Mouse (Mus musculus): Measurements from ENCODE around the gene Ifne. TPM values are rescaled to one million over a fixed set of nuclear protein-coding genes. Genes with fewer than 3 reads are reported as not detected.
"Not testable (repeated sequence)": the region's sequence is repeated elsewhere in the genome, so short reads cannot be mapped to it uniquely, and the experiment has no call there.

Ifne gene
- polyA plus RNA-seq, 1 experiment = not detected

DNA sequence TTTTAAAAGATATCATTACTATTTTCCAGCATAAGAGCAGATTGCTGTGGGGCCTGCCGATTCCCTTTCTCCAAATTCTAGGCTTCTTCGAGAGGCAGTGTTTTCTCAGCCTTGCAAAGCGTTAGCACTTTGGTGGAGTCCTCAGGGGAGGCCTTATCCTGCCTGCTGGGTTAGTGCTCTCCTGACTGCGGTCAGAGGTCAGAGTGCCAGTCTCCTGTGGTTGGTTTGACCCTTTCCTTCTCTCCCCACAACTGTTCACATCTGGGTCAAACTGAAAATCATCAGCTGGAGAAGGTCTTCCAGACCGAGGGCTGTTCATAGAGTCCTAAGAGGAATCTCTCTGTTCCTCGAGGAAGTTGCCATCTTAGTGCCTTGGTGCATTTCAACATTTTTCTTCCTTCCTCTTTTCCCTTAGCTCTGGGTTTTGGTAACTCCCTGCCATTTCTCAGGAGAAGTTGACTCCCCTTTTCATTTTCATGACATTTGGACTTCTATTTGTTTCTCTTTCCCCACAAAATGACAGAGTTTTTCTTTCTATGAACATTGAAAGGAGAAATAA is 14.9 kb downstream of the Ifne start:
- no peak for DNase-seq (ENCODE audit: low read depth)
- no peak for TF ChIP-seq CTCF (IDR thresholded peaks at IDR 0.05; ENCODE audit: borderline replicate concordance, extremely low read depth, insufficient read depth, insufficient read length)
- no peak for TF ChIP-seq POLR2A (IDR thresholded peaks at IDR 0.05; ENCODE audit: borderline replicate concordance, extremely low read depth, insufficient read depth, insufficient read length, poor library complexity, severe bottlenecking)

DNA sequence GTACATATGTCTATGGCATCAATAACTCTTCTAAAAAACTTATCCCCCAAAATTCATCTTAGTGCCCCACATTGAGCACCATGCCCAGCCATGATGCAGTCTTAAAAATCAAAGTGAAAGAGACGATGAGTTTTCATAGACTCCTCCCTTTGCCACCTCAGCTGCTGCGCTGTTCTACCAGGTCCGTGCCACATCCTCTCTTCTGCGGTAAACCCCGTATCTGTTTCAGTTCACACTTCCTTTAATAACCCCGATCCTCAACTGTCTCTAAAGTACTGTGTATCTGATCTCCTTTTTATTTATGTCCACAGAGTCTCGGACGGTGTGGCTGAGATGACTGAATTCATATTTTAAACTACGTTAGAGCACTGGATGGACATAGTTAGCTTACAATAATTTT is 15.4 kb downstream of the Ifne start:
- DNase-seq (ENCODE audit: low read depth) = no peak
- TF ChIP-seq CTCF (IDR thresholded peaks at IDR 0.05; ENCODE audit: borderline replicate concordance, extremely low read depth, insufficient read depth, insufficient read length) (no peak), POLR2A (IDR thresholded peaks at IDR 0.05; ENCODE audit: borderline replicate concordance, extremely low read depth, insufficient read depth, insufficient read length, poor library complexity, severe bottlenecking) (no peak)

DNA sequence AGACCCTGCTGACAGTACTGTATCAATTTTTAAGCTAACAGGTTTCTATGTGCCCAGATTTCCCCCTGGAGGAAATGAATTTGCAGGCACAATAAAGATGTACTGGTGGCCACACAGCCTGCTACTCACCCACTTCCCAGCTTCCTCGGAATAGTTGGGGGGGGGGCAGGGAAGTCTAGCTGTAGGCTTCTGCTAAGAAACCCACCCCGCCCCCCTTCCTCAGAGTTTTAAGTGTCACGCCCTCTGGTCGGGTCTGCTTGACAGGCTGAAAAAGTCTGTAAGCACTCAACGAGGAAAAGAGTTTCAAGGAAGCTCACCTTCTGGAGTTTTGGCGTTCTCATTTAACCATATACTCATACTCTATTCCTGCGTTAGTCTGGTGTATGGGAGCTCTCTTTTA is 16.7 kb downstream of the Ifne start:
- no peak for TF ChIP-seq CTCF (IDR thresholded peaks at IDR 0.05; ENCODE audit: borderline replicate concordance, extremely low read depth, insufficient read depth, insufficient read length)
- TF ChIP-seq POLR2A (IDR thresholded peaks at IDR 0.05; ENCODE audit: borderline replicate concordance, extremely low read depth, insufficient read depth, insufficient read length, poor library complexity, severe bottlenecking) = no peak
- DNase-seq (ENCODE audit: low read depth) = no peak

DNA sequence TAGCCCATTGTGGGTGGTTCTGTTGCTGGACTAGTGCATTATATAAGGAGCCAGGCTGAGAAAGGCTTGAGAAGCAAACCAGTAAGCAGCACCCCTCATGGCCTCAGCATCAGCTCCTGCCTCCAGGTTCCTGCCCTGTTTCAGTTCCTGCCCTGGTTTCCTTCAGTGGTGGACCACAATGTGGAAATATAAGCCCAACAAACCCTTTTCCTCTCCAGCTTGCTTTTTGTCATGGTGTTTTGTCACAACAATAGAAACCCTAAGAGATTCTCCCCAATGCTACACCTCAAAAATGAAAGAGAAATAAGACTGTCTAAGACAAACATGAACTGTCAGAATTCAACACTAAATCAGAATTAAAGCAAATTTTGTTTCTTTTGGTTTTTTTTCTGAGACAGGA is 20.8 kb downstream of the Ifne start:
- TF ChIP-seq CTCF (IDR thresholded peaks at IDR 0.05; ENCODE audit: borderline replicate concordance, extremely low read depth, insufficient read depth, insufficient read length) (no peak), POLR2A (IDR thresholded peaks at IDR 0.05; ENCODE audit: borderline replicate concordance, extremely low read depth, insufficient read depth, insufficient read length, poor library complexity, severe bottlenecking) (no peak)
- no peak for DNase-seq (ENCODE audit: low read depth)

DNA sequence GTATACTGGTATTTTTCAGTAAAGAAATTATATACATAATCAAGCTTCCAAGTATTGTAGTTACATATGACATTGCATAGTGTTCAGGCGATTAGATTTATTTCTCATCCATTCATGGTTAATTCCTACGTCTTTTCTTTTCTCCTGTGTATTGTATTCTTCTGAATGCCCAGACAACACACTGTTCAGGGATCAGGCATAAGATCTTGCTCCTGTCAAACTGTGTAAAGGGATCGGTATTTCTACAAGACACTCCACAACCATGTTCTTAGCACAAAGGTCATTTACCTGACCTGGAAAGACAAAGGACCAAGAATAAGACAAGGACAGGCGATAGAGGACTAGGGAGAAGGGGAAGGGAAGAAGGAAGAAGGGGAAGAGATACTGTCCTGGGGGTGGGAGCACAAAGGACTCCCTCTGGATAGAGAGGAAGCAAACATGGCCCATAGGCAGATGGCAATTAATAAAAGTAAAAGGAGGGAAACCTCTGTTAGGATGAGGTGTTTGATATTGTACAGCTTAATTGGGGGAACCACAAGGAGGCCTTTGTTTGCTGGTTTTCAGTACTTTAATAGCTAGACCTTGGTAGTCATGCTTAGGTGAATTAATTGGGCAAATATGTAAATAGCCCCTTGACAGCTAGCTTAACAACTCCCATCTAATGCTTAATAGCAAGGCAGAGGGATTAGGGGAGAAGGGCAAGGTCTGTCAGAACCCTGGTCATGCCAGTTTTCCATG is 28.8 kb downstream of the Ifne start:
- no peak for TF ChIP-seq POLR2A (IDR thresholded peaks at IDR 0.05; ENCODE audit: borderline replicate concordance, extremely low read depth, insufficient read depth, insufficient read length, poor library complexity, severe bottlenecking)
- TF ChIP-seq CTCF (IDR thresholded peaks at IDR 0.05; ENCODE audit: borderline replicate concordance, extremely low read depth, insufficient read depth, insufficient read length) = no peak
- peak; percentile 83 for DNase-seq (ENCODE audit: low read depth)

DNA sequence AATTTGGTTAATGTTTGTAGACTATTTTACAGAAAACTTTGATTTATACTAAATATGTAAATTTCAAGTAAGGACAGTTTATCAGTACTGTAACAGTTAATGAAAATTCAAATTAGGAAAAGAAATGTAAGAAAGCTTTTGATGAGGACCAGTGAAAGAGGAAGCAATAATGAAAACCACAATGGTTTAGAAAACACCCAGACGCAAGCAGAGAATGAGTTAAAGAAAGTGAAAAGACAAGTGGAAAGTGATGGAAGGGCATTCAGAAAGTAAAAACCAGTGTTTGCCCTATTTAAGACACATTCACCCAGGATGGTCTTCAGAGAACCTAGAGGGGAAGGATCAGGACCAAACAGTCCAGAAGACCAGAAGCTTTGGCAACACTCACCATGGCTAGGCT is 30.3 kb downstream of the Ifne start, which contains the start of gene Ifna1:
Gene Ifna1, plus strand, starts transcription at position 390 of the 400 bp plus-strand sequence.
- no peak for DNase-seq (ENCODE audit: low read depth)
- TF ChIP-seq CTCF (IDR thresholded peaks at IDR 0.05; ENCODE audit: borderline replicate concordance, extremely low read depth, insufficient read depth, insufficient read length) = no peak
- TF ChIP-seq POLR2A (IDR thresholded peaks at IDR 0.05; ENCODE audit: borderline replicate concordance, extremely low read depth, insufficient read depth, insufficient read length, poor library complexity, severe bottlenecking) = no peak

DNA sequence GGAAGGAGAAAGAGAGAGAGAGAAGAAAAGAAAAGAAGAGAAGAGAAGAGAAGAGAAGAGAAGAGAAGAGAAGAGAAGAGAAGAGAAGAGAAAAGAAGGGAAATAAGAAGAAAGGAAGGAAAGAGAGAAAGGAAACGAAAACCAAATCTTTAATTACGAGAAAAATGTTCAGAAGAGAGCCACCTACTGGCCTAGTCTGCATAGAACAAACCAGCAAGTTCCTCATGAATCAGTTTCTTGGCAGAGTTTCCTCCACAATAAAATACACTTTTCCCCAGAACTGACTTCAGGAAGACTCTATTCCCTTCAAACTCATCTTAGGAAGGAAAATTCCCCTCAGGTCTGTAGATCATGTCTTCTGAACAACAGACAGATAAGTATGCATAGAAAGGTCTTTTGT is 34.7 kb downstream of the Ifne start:
- TF ChIP-seq POLR2A (IDR thresholded peaks at IDR 0.05; ENCODE audit: borderline replicate concordance, extremely low read depth, insufficient read depth, insufficient read length, poor library complexity, severe bottlenecking) (no peak), CTCF (IDR thresholded peaks at IDR 0.05; ENCODE audit: borderline replicate concordance, extremely low read depth, insufficient read depth, insufficient read length) (peak; percentile 6; the same call in 1 of the 2 replicates)
- no peak for DNase-seq (ENCODE audit: low read depth)

DNA sequence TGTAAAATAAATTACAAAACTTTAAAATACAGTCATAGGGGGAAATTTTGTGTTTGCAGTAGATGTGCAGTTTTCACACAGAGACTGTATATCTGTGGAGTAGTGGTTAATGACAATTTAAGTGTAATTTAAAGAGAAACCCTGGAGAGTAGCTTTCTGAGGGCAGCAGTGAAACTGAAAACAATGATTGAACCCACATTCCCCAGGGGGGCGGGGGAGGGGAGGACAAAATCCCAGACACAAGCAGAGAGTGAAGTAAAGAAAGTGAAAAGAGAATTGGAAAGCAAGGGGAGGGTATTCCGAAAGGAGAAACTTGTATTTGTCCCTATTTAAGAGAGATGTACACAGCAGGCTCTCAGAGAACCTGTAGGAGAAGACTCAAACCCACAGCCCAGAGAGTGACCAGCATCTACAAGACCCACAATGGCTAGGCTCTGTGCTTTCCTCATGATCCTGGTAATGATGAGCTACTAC is 38.5 kb downstream of the Ifne start, which contains the start of gene Ifna4:
Gene Ifna4, plus strand, starts transcription at position 424 of the 474 bp plus-strand sequence.
- no peak for DNase-seq (ENCODE audit: low read depth)
- TF ChIP-seq POLR2A (IDR thresholded peaks at IDR 0.05; ENCODE audit: borderline replicate concordance, extremely low read depth, insufficient read depth, insufficient read length, poor library complexity, severe bottlenecking) (no peak), CTCF (IDR thresholded peaks at IDR 0.05; ENCODE audit: borderline replicate concordance, extremely low read depth, insufficient read depth, insufficient read length) (no peak)

DNA sequence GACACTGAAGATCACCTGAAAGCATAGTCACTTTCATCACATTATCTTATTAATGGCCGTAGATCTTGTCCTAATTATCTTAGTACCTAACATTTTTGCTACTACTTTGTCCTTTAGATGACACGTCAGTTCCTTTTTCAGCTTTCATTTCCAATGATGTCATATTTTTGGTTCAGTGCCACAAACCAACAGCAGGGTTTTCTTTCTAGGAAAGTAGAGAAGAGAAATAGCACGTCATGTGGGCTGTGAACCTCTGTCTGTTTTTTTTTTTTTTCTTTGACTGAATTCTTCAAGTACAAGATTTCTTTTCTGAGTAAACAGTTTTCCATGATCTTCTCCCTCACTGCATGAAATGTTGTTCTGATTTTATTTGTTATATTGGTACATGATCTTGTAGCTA is 39.9 kb downstream of the Ifne start:
- TF ChIP-seq POLR2A (IDR thresholded peaks at IDR 0.05; ENCODE audit: borderline replicate concordance, extremely low read depth, insufficient read depth, insufficient read length, poor library complexity, severe bottlenecking) (no peak), CTCF (IDR thresholded peaks at IDR 0.05; ENCODE audit: borderline replicate concordance, extremely low read depth, insufficient read depth, insufficient read length) (no peak)
- no peak for DNase-seq (ENCODE audit: low read depth)

DNA sequence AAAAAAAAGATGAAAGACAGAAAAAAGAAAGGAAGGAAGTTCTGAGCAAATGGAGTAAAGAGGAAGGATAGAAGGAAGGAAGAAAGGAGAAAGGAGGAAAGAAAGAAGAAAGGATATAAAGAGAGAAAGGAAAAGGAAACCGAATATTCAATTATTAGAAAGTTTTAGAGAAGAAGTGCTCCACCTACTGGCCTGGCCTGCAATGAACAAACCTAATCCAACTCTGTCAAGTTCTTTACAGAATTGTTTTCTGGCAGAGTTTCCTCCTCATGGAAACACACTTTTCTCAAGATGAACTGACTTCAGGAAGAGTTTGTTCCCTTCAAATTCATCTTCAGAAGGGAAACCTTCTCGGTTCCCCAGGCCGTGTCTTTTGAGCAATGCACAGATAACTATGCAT is 41.2 kb downstream of the Ifne start:
- DNase-seq (ENCODE audit: low read depth) = peak; percentile 21
- TF ChIP-seq POLR2A (IDR thresholded peaks at IDR 0.05; ENCODE audit: borderline replicate concordance, extremely low read depth, insufficient read depth, insufficient read length, poor library complexity, severe bottlenecking) (no peak), CTCF (IDR thresholded peaks at IDR 0.05; ENCODE audit: borderline replicate concordance, extremely low read depth, insufficient read depth, insufficient read length) (peak; percentile 31; the same call in 1 of the 2 replicates)

DNA sequence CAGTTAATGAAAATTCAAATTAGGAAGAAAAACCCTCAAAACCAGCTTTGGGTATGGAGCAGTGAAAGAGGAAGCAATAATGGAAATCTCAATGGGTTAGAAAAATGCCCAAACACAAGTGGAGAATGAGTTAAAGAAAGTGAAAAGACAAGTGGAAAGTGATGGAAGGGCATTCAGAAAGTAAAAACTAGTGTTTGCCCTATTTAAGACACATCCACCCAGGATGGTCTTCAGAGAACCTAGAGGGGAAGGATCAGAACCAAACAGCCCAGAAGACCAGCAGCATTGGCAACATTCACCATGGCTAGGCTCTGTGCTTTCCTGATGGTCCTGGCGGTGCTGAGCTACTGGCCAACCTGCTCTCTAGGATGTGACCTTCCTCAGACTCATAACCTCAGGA is 44.8 kb downstream of the Ifne start, which contains the start of gene Ifna5:
Gene Ifna5, plus strand, starts transcription at position 301 of the 400 bp plus-strand sequence.
- not testable (repeated sequence) for DNase-seq (ENCODE audit: low read depth)

DNA sequence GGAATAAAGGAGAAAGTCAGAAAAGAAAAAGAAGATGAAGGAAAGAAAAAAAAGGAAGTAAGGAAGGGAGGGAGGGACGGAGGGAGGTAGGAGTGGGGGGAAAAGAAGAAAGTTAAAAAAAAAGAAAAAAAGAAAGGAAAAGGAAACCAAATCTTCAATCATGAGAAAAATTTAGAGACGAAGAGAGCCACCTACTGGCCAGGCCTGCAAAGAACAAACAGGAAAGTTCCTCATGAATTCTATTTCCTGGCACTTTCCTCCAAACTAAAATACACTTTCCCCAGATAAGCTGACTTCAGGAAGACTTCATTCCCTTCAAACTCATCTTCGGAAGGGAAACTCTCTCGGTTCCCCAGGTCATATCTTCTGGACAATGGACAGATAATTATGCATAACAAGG is 49.5 kb downstream of the Ifne start:
- TF ChIP-seq POLR2A (IDR thresholded peaks at IDR 0.05; ENCODE audit: borderline replicate concordance, extremely low read depth, insufficient read depth, insufficient read length, poor library complexity, severe bottlenecking) (no peak), CTCF (IDR thresholded peaks at IDR 0.05; ENCODE audit: borderline replicate concordance, extremely low read depth, insufficient read depth, insufficient read length) (peak; percentile 41; the same call in 1 of the 2 replicates)
- DNase-seq (ENCODE audit: low read depth) = peak; percentile 38

Other genes with a start within 250 kb of the Ifne start
- gene C87499, start 245.8 kb downstream of the Ifne start, polyA plus RNA-seq (2012; rRNA removed) = not detected in 2 replicates
- gene Ifna13, start 235.7 kb downstream of the Ifne start, polyA plus RNA-seq (2012; rRNA removed) = not detected in 2 replicates
- not detected in 2 replicates for gene Ifna16, start 203.3 kb downstream of the Ifne start, polyA plus RNA-seq (2012; rRNA removed)
- gene Ifna2, start 196.3 kb downstream of the Ifne start, polyA plus RNA-seq (2012; rRNA removed) = not detected in 2 replicates
- not detected in 2 replicates for gene Ifnab, start 188.8 kb downstream of the Ifne start, polyA plus RNA-seq (2012; rRNA removed)
- 1.2 and 2.4 TPM in 2 replicates for gene Gm26566, start 158.4 kb downstream of the Ifne start, polyA plus RNA-seq (2012; rRNA removed)
- gene Klhl9, start 157.7 kb downstream of the Ifne start, polyA plus RNA-seq (2012; rRNA removed) = 45.5 and 69.0 TPM in 2 replicates
- not detected in 2 replicates for gene Gm13271, start 125.3 kb downstream of the Ifne start, polyA plus RNA-seq (2012; rRNA removed)
- not detected in 2 replicates for gene Gm13283, start 120.1 kb downstream of the Ifne start, polyA plus RNA-seq (2012; rRNA removed)
- not detected in 2 replicates for gene Gm13290, start 106.4 kb downstream of the Ifne start, polyA plus RNA-seq (2012; rRNA removed)
- not detected in 2 replicates for gene Gm13289, start 103.3 kb downstream of the Ifne start, polyA plus RNA-seq (2012; rRNA removed)
- gene Gm13272, start 100.4 kb downstream of the Ifne start, polyA plus RNA-seq (2012; rRNA removed) = 0.11 TPM in 1 of 2 replicates, not detected in the other
- gene Ifnz, start 98.1 kb downstream of the Ifne start, polyA plus RNA-seq (2012; rRNA removed) = not detected in 2 replicates
- not detected in 2 replicates for gene Gm13276, start 94.5 kb downstream of the Ifne start, polyA plus RNA-seq (2012; rRNA removed)
- gene Gm13277, start 91.6 kb downstream of the Ifne start, polyA plus RNA-seq (2012; rRNA removed) = not detected in 2 replicates
- gene Gm13278, start 88.7 kb downstream of the Ifne start, polyA plus RNA-seq (2012; rRNA removed) = not detected in 2 replicates
- not detected in 2 replicates for gene Gm13275, start 85.7 kb downstream of the Ifne start, polyA plus RNA-seq (2012; rRNA removed)
- gene Gm13279, start 82.8 kb downstream of the Ifne start, polyA plus RNA-seq (2012; rRNA removed) = not detected in 2 replicates
- not detected in 2 replicates for gene Gm13285, start 80.5 kb downstream of the Ifne start, polyA plus RNA-seq (2012; rRNA removed)
- gene Gm13287, start 76.9 kb downstream of the Ifne start, polyA plus RNA-seq (2012; rRNA removed) = not detected in 2 replicates
- gene Gm13288, start 74.7 kb downstream of the Ifne start, polyA plus RNA-seq (2012; rRNA removed) = not detected in 2 replicates
- gene Ifna7, start 64.0 kb downstream of the Ifne start, polyA plus RNA-seq (2012; rRNA removed) = 0.15 TPM in 1 of 2 replicates, not detected in the other
- gene Ifna11, start 60.2 kb downstream of the Ifne start, polyA plus RNA-seq (2012; rRNA removed) = not detected in 2 replicates
- gene Ifna6, start 52.8 kb downstream of the Ifne start, polyA plus RNA-seq (2012; rRNA removed) = not detected in 2 replicates
- not detected in 2 replicates for gene Ifna5, start 44.7 kb downstream of the Ifne start, polyA plus RNA-seq (2012; rRNA removed)
- gene Ifna4, start 38.3 kb downstream of the Ifne start, polyA plus RNA-seq (2012; rRNA removed) = not detected in 2 replicates
- gene Ifna1, start 30.1 kb downstream of the Ifne start, polyA plus RNA-seq (2012; rRNA removed) = not detected in 2 replicates

Data from brain, embryonic 14.5 days (tissue).